7 mouse cellular contexts compared by ENCODE assay signal in genomic region chr3:51233918-51234751, GRCm38 (mm10). TPM values are rescaled to one million over a fixed set of nuclear protein-coding genes. Genes with fewer than 3 reads are reported as not detected.
DNase-seq lines count a peak whose midpoint lies in the region; ATAC-seq lines count a peak whose summit lies in the region.

No protein-coding gene starts in this region.

- no peak overlapping the region for H3K4me2 ChIP-seq in midbrain, embryonic 13.5 days (replicated peaks)

- no peak overlapping the region for H3K4me3 ChIP-seq in embryonic facial prominence, embryonic 10.5 days
- no peak overlapping the region for H3K4me3 ChIP-seq in limb, embryonic 10.5 days
- H3K4me3 ChIP-seq in midbrain, embryonic 13.5 days (replicated peaks): no peak overlapping the region

- no peaks in the 10 kb centered on the region for H3K27me3 ChIP-seq in embryonic facial prominence, embryonic 10.5 days (replicated peaks; ENCODE audit: low read depth, poor library complexity, severe bottlenecking)
- H3K27me3 ChIP-seq in limb, embryonic 10.5 days (ENCODE audit: low read depth, poor library complexity, severe bottlenecking): no peaks in the 10 kb centered on the region
- H3K27me3 ChIP-seq in midbrain, embryonic 13.5 days: no peaks in the 10 kb centered on the region

- H3K9ac ChIP-seq in midbrain, embryonic 13.5 days (replicated peaks): no peak overlapping the region

- H3K4me1 ChIP-seq in embryonic facial prominence, embryonic 10.5 days: peaks cover 17% of the 10 kb centered on the region
- H3K4me1 ChIP-seq in limb, embryonic 10.5 days: peaks cover 16% of the 10 kb centered on the region
- peaks cover 3% of the 10 kb centered on the region for H3K4me1 ChIP-seq in midbrain, embryonic 13.5 days (replicated peaks)

- peaks cover 5% of the 10 kb centered on the region; the same call in 1 of the 2 replicates for H3K36me3 ChIP-seq in embryonic facial prominence, embryonic 10.5 days (replicated peaks)
- peaks cover 3% of the 10 kb centered on the region; the same call in 1 of the 2 replicates for H3K36me3 ChIP-seq in limb, embryonic 10.5 days
- H3K36me3 ChIP-seq in midbrain, embryonic 13.5 days: no peaks in the 10 kb centered on the region

- 52% methylated on average over 13 of the region's 13 CpGs for WGBS in embryonic facial prominence, embryonic 10.5 days
- WGBS in limb, embryonic 10.5 days: 61% methylated on average over 13 of the region's 13 CpGs
- 52% methylated on average over 13 of the region's 13 CpGs for WGBS in midbrain, embryonic 13.5 days

- ATAC-seq in midbrain, embryonic 13.5 days: peak; percentile 87

- H3K9me3 ChIP-seq in embryonic facial prominence, embryonic 10.5 days: no peaks in the 10 kb centered on the region
- no peaks in the 10 kb centered on the region for H3K9me3 ChIP-seq in limb, embryonic 10.5 days (replicated peaks)
- H3K9me3 ChIP-seq in midbrain, embryonic 13.5 days: no peaks in the 10 kb centered on the region

- DNase-seq in adrenal gland, postnatal 10 days: peak; percentile 90
- DNase-seq in embryonic facial prominence, embryonic 10.5 days (ENCODE audit: low spot score): peak; percentile 90
- peak; percentile 97 for DNase-seq in heart, adult 11 months
- peak; percentile 79 for DNase-seq in kidney, adult 11 months
- peak; percentile 88 for DNase-seq in limb, embryonic 10.5 days (ENCODE audit: low spot score)
- peak; percentile 61 for DNase-seq in spleen, adult 12 weeks (ENCODE audit: low spot score)

- H3K27ac ChIP-seq in embryonic facial prominence, embryonic 10.5 days (replicated peaks): peak overlapping the region; percentile 71
- H3K27ac ChIP-seq in limb, embryonic 10.5 days: peak overlapping the region; percentile 56
- no peak overlapping the region for H3K27ac ChIP-seq in midbrain, embryonic 13.5 days

RNA-seq across cellular contexts. Expression of gene Noct, which starts 9.9 kb away (rescaled TPM):
- 10 to 100 TPM; 24.7 to 60.6 TPM for total RNA-seq in adrenal gland, postnatal 10 days (2021)
- 9.6 and 10.1 TPM in 2 replicates for polyA plus RNA-seq in embryonic facial prominence, embryonic 10.5 days (2016; fragmentation: Nextera tagmentation; extraction: Ambion mirVana)
- polyA plus RNA-seq in limb, embryonic 10.5 days (2016; fragmentation: Nextera tagmentation; extraction: Ambion mirVana): 11.0 and 11.9 TPM in 2 replicates
- 15.3 and 17.8 TPM in 2 replicates for polyA plus RNA-seq in midbrain, embryonic 13.5 days (2015; fragmentation: Nextera tagmentation; extraction: Ambion mirVana)
